Mouse (Mus musculus) midbrain, embryonic 15.5 days (tissue): ENCODE data around the gene Polr3b. TPM values are rescaled to one million over a fixed set of nuclear protein-coding genes. Genes with fewer than 3 reads are reported as not detected.

Source experiments
- ATAC-seq: fragments of 200-750 bp; cut with Nextera tagmentation; replicated peaks from 2 replicates; pipeline ENCODE4 v1.8.0; 2017; ENCODE audit warnings: moderate TSS enrichment
- H3K27ac ChIP-seq: fragments of 300-500 bp; sonication (generic); 2 replicates; pipeline ENCODE4 v1.5.1; 2015; ENCODE audit warnings: mild to moderate bottlenecking, inconsistent platforms
- H3K27me3 ChIP-seq: fragments of 300-500 bp; sonication (generic); replicated peaks from 2 replicates; pipeline ENCODE4 v1.6.1; 2015; ENCODE audit warnings: inconsistent platforms
- H3K36me3 ChIP-seq: fragments of 300-500 bp; sonication (generic); replicated peaks from 2 replicates; pipeline ENCODE4 v1.6.1; 2015; ENCODE audit warnings: inconsistent platforms
- H3K4me1 ChIP-seq: fragments of 300-500 bp; sonication (generic); 2 replicates; pipeline ENCODE4 v1.6.1; 2015; ENCODE audit warnings: inconsistent platforms
- H3K4me2 ChIP-seq: fragments of 300-500 bp; sonication (generic); 2 replicates; pipeline ENCODE4 v1.6.1; 2015; ENCODE audit warnings: inconsistent platforms, mild to moderate bottlenecking, moderate library complexity
- H3K4me3 ChIP-seq: fragments of 300-500 bp; sonication (generic); 2 replicates; pipeline ENCODE4 v1.5.1; 2015; ENCODE audit warnings: mild to moderate bottlenecking, inconsistent platforms
- H3K9ac ChIP-seq: fragments of 300-500 bp; sonication (generic); 2 replicates; pipeline ENCODE4 v1.6.1; 2015; ENCODE audit warnings: mild to moderate bottlenecking, inconsistent platforms
- H3K9me3 ChIP-seq: fragments of 300-500 bp; sonication (generic); 2 replicates; pipeline ENCODE4 v1.6.1; 2016; ENCODE audit warnings: inconsistent platforms
- WGBS: fragments of 180-500 bp; shearing (Covaris S2); methylation state at CpG from one replicate; pipeline ENCODE4 v1.1.7; 2015; ENCODE audit warnings: mixed read lengths; 5-methylcytosine and 5-hydroxymethylcytosine counted together
- polyA plus RNA-seq: library from polyadenylated mRNA; unstranded; fragments of >200 nt; fragmentation: Nextera tagmentation; extraction: Ambion mirVana; gene quantifications from 2 replicates; pipeline ENCODE4 v1.2.1, GENCODE M21; 2015

Gene Polr3b
- polyA plus RNA-seq, 1 experiment from 2014 or later, result 17.3 TPM

DNA sequence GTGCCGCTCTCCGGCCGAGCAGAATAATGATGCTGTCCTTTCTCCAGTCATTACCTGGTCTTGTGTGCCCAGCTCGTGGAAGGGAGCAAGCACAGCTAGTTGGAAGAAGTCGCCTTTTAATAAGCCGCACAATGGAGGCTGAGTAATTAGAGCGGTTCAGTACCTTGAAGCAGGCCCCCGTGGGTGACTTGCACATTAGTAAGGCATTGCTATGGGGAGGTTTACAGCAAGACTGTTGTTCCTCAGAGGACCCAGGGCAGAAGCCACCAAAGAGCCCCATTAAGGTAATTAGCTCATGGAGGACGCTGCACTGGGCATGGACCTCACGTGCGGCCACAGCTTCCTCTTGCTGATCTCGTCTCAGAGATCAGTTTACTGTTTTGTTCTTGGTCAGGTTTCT, 100.6 kb downstream of the Polr3b start:
- H3K36me3 ChIP-seq, result peaks cover 5% of the 10 kb centered on the region; the same call in 1 of the 2 replicates
- no peaks in the 10 kb centered on the region for H3K27me3 ChIP-seq
- WGBS, result 57% methylated on average over 12 of the region's 12 CpGs
- H3K27ac ChIP-seq, result no peak overlapping the region
- ATAC-seq, result no peak
- H3K9ac ChIP-seq, result no peak overlapping the region
- H3K4me3 ChIP-seq, result no peak overlapping the region
- no peak overlapping the region for H3K4me2 ChIP-seq
- no peaks in the 10 kb centered on the region for H3K9me3 ChIP-seq
- H3K4me1 ChIP-seq, result 0 out of 2 replicates have a peak, but pooled peaks cover 4% of the 10 kb centered on the region

DNA sequence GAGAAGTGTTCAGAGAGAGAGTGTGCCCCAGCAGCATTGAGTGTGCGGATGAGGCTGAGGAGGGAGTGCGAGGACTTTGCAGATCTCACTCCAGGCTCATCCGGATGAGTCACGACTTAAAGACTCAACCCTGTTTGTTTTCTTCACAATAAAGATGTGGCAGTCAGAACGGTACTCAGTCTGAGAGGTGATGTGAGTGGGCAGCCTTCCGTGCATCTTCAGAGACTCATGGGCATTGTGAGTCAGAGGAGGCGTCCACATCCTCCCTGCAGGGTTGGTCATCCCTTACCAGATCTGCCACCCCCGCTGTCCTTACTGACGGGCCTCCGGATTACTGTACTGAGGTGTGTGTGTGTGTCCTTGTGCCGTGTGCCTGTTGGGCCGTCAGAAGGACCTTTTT, 104.9 kb downstream of the Polr3b start:
- no peak for ATAC-seq
- WGBS, result 91% methylated on average over 12 of the region's 12 CpGs

DNA sequence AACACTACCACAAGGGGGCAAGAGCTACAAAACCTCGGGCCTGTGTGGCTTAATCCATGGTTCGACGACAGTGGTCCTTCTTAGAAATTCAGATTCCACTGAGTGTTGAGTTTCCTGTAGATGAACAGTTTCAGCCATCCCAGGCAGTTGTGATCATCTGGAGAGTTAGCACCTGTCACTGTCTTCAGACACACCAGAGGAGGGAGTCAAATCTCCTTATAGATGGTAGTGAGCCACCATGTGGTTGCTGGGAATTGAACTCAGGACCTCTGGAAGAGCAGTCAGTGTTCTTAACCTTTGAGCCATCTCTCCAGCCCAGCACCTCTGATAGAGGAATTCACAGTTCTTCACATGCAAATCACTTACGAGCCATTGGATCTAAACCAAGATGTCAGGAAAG, 105.7 kb downstream of the Polr3b start:
- no peaks in the 10 kb centered on the region for H3K9me3 ChIP-seq
- no peak for ATAC-seq
- WGBS, result 79% methylated on average over 4 of the region's 4 CpGs
- no peak overlapping the region for H3K9ac ChIP-seq
- H3K4me1 ChIP-seq, result no peaks in the 10 kb centered on the region
- H3K4me3 ChIP-seq, result no peak overlapping the region
- H3K27me3 ChIP-seq, result no peaks in the 10 kb centered on the region
- no peak overlapping the region for H3K27ac ChIP-seq
- H3K4me2 ChIP-seq, result no peak overlapping the region
- 0 out of 2 replicates have a peak, but pooled peaks cover 5% of the 10 kb centered on the region for H3K36me3 ChIP-seq

More for the DNA sequence above, 104.9 kb downstream of the Polr3b start:
- Histone ChIP-seq H3K9ac (no peak overlapping the region), H3K4me1 (0 out of 2 replicates have a peak, but pooled peaks cover 4% of the 10 kb centered on the region), H3K27me3 (no peaks in the 10 kb centered on the region), H3K4me3 (no peak overlapping the region), H3K36me3 (0 out of 2 replicates have a peak, but pooled peaks cover 5% of the 10 kb centered on the region), H3K27ac (no peak overlapping the region), H3K9me3 (no peaks in the 10 kb centered on the region), H3K4me2 (no peak overlapping the region)

DNA sequence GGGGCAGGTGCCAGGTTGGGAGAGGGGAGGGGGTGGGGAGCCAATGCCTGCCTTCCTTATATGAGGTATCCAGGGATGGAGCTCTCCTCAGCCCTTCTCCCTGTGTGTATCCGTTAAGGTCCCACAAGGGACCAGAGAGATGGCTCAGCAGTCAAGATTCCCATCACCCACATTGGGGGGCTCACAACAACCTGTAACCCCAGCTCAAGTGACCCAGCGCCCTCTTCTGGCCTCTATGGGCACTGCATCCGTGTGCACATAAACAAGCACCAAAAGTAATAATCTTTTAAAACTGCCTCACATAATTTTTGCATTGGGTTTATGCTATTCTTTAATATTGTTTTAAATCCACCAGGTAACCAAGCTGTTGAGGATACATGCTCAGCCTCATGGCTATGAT, 108.0 kb downstream of the Polr3b start:
- no peaks in the 10 kb centered on the region for H3K9me3 ChIP-seq
- no peaks in the 10 kb centered on the region for H3K27me3 ChIP-seq
- 91% methylated on average over 3 of the region's 3 CpGs for WGBS
- H3K36me3 ChIP-seq, result no peaks in the 10 kb centered on the region
- no peak overlapping the region for H3K4me3 ChIP-seq
- no peak overlapping the region for H3K4me2 ChIP-seq
- ATAC-seq, result no peak
- H3K4me1 ChIP-seq, result no peaks in the 10 kb centered on the region
- no peak overlapping the region for H3K27ac ChIP-seq
- no peak overlapping the region for H3K9ac ChIP-seq

DNA sequence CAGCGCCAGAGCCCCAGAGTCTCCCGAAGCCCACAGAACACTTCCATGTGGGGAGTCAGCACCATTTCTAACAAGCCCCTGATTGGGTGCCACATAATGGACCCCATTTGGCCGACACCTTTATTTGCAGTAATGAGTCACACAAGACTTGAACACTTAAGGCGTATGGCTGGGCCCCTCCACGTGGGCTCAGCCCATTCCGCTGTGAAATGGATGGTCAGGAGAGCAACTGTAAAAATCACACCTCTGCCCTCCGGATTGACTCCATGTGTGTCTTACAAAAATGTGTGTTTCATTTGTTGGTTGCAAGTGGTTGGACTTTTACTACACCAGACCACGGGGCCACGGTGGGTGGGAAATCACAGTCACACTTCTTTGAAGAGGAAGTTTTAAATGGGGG, 108.9 kb downstream of the Polr3b start:
- H3K4me1 ChIP-seq, result no peaks in the 10 kb centered on the region
- H3K9ac ChIP-seq, result no peak overlapping the region
- ATAC-seq, result no peak
- WGBS, result 94% methylated on average over 9 of the region's 9 CpGs
- no peaks in the 10 kb centered on the region for H3K36me3 ChIP-seq
- H3K4me3 ChIP-seq, result no peak overlapping the region
- no peaks in the 10 kb centered on the region for H3K9me3 ChIP-seq
- H3K27me3 ChIP-seq, result no peaks in the 10 kb centered on the region
- no peak overlapping the region for H3K27ac ChIP-seq
- H3K4me2 ChIP-seq, result no peak overlapping the region

DNA sequence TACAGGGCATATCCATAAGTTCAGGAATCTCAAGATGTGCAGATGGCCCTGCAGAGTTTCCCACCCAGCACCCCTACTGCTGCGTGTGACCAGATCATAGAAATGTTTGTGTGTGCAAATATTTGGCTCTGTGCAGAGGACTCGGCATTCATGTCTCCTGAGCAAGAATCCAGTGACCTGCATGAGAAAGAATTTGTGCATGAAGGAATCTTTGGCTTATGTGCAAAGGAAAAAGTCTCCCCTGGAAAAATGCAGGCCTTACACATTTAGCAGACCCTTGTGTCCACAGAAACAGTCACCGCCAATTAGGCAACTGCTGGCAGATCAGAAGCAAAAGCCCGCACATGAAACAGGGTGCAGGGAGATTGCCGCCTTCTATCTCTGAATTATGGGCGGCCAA, 111.4 kb downstream of the Polr3b start:
- Histone ChIP-seq H3K4me2 (no peak overlapping the region), H3K4me3 (no peak overlapping the region), H3K36me3 (no peaks in the 10 kb centered on the region), H3K4me1 (no peaks in the 10 kb centered on the region), H3K9me3 (no peaks in the 10 kb centered on the region), H3K9ac (no peak overlapping the region), H3K27ac (no peak overlapping the region), H3K27me3 (no peaks in the 10 kb centered on the region)
- WGBS, result 57% methylated on average over 6 of the region's 6 CpGs
- no peak for ATAC-seq

DNA sequence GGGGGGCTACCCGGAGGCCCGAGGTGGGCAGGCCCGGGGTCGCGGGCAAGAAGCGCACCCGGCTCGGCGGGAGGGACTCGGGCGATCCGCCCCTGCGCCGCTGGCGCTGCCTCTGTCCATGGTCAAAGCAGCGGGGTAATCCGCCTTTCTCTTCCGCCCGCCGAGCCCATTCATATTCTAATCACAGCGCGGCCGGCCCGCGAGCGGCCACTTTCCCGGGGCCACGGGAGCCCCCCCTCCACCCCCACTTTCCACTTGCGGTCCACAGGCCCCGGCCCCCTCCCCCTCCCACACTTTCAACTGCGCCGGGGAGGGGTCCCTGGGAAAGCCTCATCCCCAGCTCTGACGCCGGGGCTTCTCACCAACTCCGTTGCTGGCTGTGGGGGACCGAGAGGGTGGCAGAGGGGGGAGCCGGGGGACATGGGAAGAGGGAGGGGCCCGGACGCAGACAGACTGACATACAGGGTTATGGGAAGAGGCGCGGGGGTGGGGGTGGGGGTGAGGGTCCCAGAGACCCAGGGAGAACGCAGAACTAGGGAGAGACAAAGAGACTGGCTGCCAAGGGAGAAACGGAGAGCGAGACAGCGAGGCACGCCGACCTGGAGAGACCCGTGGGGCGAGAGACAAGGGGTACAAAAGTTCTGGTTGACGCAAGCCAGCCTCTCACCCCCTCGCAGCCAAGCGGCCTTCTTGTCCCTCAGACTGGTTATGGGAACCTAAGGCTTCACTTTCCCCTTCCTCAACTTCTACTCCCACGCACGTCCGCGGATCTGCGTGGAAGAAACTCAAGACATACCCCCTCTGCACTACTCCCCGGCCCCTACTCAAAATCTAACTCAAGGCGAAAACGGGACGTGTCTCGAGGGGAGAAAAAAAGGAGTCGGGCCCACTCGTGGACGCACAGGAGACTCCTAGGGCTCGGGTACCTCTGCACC, 133.0 kb downstream of the Polr3b start:
- peak overlapping the region; percentile 48 for H3K4me3 ChIP-seq
- peak overlapping the region; percentile 55 for H3K9ac ChIP-seq
- peaks cover 60% of the 10 kb centered on the region for H3K4me1 ChIP-seq
- peak; percentile 48 for ATAC-seq
- H3K27me3 ChIP-seq, result peaks cover 52% of the 10 kb centered on the region
- under 1% methylated on average over 64 of the region's 66 CpGs for WGBS
- peak overlapping the region; percentile 81 for H3K27ac ChIP-seq
- no peaks in the 10 kb centered on the region for H3K9me3 ChIP-seq
- peak overlapping the region; percentile 94 for H3K4me2 ChIP-seq
- H3K36me3 ChIP-seq, result no peaks in the 10 kb centered on the region

DNA sequence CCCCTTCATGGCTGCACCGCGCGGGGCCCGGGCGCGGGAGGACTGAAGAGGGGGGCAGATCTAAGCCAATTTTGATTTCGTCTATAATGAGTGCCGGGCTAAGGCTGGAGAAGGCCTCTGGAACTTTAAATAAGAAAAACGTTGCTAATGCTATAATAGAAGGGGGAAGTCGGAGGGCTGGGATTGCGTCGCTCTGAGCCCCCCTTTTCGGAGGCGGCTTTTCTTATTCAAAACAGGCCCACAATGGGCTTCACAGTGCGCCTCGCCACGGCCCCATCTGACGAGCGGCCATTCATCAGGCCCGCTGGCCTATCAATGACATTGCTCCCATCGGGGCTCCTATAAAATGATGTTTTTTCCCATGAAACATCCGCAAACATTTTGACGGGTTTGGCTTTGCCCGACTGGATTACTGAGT, 133.7 kb downstream of the Polr3b start, which contains the start of gene Rfx4:
Gene Rfx4, plus strand, starts transcription at position 277 of the 418 bp plus-strand sequence.
- peak within 1 kb of the TSS; percentile 94 for H3K4me2 ChIP-seq
- H3K4me1 ChIP-seq, result peaks cover 67% of the 10 kb centered on the region
- H3K9ac ChIP-seq, result peak within 1 kb of the TSS; percentile 55
- H3K36me3 ChIP-seq, result no peaks in the 10 kb centered on the region
- H3K27ac ChIP-seq, result peak within 1 kb of the TSS; percentile 81
- under 1% methylated on average over 24 of the region's 24 CpGs for WGBS
- peak within 1 kb of the TSS; percentile 48 for H3K4me3 ChIP-seq
- peaks cover 57% of the 10 kb centered on the region for H3K27me3 ChIP-seq
- peak; percentile 57 for ATAC-seq
- H3K9me3 ChIP-seq, result no peaks in the 10 kb centered on the region

DNA sequence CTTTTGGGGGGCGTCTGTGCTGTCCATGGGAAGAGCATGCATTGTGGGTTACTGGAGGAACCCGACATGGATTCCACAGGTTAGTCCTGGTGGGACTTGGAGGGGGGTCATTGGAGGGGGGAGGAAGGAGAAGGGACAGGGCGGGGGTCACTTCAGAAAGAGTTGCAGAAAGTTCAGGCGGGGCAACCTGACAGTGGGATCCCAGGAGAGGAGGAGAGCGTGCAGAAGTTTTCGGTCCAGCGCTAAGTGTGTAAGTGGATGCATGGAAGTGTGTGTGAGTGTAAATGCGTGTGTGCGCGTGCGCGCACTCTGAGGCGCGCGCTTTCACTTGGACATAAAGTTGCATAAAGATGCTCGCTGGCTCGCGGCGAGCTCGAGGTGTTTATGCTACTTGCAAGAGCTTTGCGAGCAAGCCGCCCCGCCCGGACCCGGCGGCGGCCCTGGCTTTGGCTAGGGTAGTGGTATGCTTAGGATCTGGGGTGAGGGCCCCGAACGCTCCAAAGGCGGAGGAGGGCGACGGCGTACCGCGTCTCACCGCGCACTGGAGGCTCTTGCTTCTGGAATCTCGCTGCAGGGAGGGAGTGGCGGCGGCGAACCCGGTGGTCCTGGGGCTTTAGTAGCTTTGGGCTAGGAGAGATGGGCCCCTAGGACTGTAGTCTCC, 134.5 kb downstream of the Polr3b start:
- peak overlapping the region; percentile 48 for H3K4me3 ChIP-seq
- WGBS, result under 1% methylated on average over 42 of the region's 42 CpGs
- H3K9me3 ChIP-seq, result no peaks in the 10 kb centered on the region
- H3K27me3 ChIP-seq, result peaks cover 58% of the 10 kb centered on the region
- no peaks in the 10 kb centered on the region for H3K36me3 ChIP-seq
- peak overlapping the region; percentile 29 for H3K9ac ChIP-seq
- peak overlapping the region; percentile 94 for H3K4me2 ChIP-seq
- peaks cover 68% of the 10 kb centered on the region for H3K4me1 ChIP-seq
- no peak for ATAC-seq
- peak overlapping the region; percentile 73 for H3K27ac ChIP-seq

DNA sequence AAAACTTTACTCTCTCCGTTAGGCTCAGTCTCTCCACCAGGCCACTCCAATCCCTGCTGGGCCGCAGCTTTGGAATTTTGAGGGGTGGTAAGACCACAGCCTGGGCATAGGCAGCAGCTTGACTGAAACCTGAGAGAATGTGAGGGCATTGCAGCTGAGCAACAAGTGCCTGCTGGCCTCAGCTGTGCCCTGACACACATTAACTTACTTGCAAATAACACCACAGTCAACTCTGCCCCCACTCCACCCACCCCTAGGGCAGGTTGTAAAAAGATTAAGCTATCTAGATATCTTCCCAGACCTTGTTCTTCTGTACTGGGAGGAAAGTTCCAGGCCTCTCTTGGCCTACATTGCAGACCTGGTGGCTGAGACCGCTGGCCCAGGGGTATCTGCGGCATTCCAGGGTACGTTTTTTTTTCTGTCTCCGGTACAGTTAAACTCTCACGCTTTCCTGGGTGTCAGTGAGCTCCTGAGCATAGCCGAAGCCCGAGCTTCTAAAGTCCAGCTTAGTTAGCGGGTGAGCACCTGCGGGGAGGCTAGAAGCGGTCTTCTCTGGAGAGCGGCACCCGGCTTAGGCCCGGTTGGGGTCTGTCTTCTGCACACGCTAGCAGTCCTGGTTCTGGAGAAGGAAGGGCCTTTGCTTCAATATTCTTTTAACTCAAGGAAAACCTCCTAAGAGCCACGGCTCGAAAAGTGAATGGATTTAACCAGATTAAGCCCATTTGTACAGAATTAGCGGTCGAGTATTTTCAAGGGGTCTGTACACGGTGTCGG, 135.5 kb downstream of the Polr3b start:
- Histone ChIP-seq H3K9ac (peak overlapping the region; percentile 29; the same call in 1 of the 2 replicates), H3K27me3 (peaks cover 54% of the 10 kb centered on the region), H3K36me3 (no peaks in the 10 kb centered on the region), H3K4me1 (peaks cover 68% of the 10 kb centered on the region), H3K4me3 (peak overlapping the region; percentile 48), H3K27ac (no peak overlapping the region), H3K9me3 (no peaks in the 10 kb centered on the region), H3K4me2 (peak overlapping the region; percentile 94)
- 5% methylated on average over 22 of the region's 22 CpGs for WGBS
- ATAC-seq, result no peak

DNA sequence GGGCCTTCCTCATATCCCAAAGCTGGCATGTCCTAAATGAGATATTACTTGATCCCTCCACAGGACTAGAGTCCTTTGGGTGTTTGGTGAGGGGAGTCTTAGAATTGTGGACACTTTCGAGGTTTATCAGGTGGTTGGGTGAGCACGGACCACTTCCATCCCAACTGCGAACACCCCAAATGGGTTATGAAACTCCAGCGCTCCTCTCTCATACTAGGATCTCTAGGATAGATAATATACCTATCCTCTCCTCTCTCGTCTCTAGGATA, 136.0 kb downstream of the Polr3b start:
- no peak for ATAC-seq
- no peak overlapping the region; the same call in 1 of the 2 replicates for H3K9ac ChIP-seq
- H3K27ac ChIP-seq, result no peak overlapping the region
- H3K4me2 ChIP-seq, result peak overlapping the region; percentile 94
- 8% methylated on average over 5 of the region's 5 CpGs for WGBS
- no peaks in the 10 kb centered on the region for H3K36me3 ChIP-seq
- peaks cover 68% of the 10 kb centered on the region for H3K4me1 ChIP-seq
- no peaks in the 10 kb centered on the region for H3K9me3 ChIP-seq
- H3K4me3 ChIP-seq, result peak overlapping the region; percentile 48
- peaks cover 49% of the 10 kb centered on the region for H3K27me3 ChIP-seq
